Mouse (Mus musculus): ENCODE results near the gene Olfr518. TPM values are rescaled to one million over a fixed set of nuclear protein-coding genes. Genes with fewer than 3 reads are reported as not detected.

Gene Olfr518
- not detected for polyA plus RNA-seq (2014; fragmentation: Illumina TruSeq; extraction: RNeasy Lipid Tissue Mini Kit (QIAGEN cat#74804); ENCODE audit: low read depth, low replicate concordance)

GRCm38 (mm10) chr7:108884906-108885305, at the start of gene Olfr518:
Gene Olfr518 (minus strand): TSS chr7:108885006.

GRCm38 (mm10) chr7:108933794-108934731, 49.3 kb upstream of the Olfr518 start, which contains the start of gene Eif3f:
Gene Eif3f (plus strand): TSS chr7:108934417.

GRCm38 (mm10) chr7:108929726-108930393, 45.1 kb upstream of the Olfr518 start, which contains the start of gene Nlrp10:
Gene Nlrp10 (minus strand): TSS chr7:108930178.

GRCm38 (mm10) chr7:108894320-108894719, 9.5 kb upstream of the Olfr518 start, which contains the start of gene Olfr519:
Gene Olfr519 (minus strand): TSS chr7:108894420.

GRCm38 (mm10) chr7:108872279-108872678, 12.5 kb downstream of the Olfr518 start, which contains the start of gene Olfr517:
Gene Olfr517 (minus strand): TSS chr7:108872379.

GRCm38 (mm10) chr7:108850429-108850828, 34.4 kb downstream of the Olfr518 start, which contains the start of gene Olfr516:
Gene Olfr516 (minus strand): TSS chr7:108850529.

Other genes starting within 250 kb of the Olfr518 start
- not detected for gene Olfr509, start 233.1 kb downstream of the Olfr518 start, polyA plus RNA-seq (2014; fragmentation: Illumina TruSeq; extraction: RNeasy Lipid Tissue Mini Kit (QIAGEN cat#74804); ENCODE audit: low read depth, low replicate concordance)
- gene Olfr510, start 218.6 kb downstream of the Olfr518 start, polyA plus RNA-seq (2014; fragmentation: Illumina TruSeq; extraction: RNeasy Lipid Tissue Mini Kit (QIAGEN cat#74804); ENCODE audit: low read depth, low replicate concordance): not detected
- not detected for gene Olfr512, start 171.7 kb downstream of the Olfr518 start, polyA plus RNA-seq (2014; fragmentation: Illumina TruSeq; extraction: RNeasy Lipid Tissue Mini Kit (QIAGEN cat#74804); ENCODE audit: low read depth, low replicate concordance)
- gene Olfr513, start 134.0 kb downstream of the Olfr518 start, polyA plus RNA-seq (2014; fragmentation: Illumina TruSeq; extraction: RNeasy Lipid Tissue Mini Kit (QIAGEN cat#74804); ENCODE audit: low read depth, low replicate concordance): not detected
- gene Olfr514, start 59.0 kb downstream of the Olfr518 start, polyA plus RNA-seq (2014; fragmentation: Illumina TruSeq; extraction: RNeasy Lipid Tissue Mini Kit (QIAGEN cat#74804); ENCODE audit: low read depth, low replicate concordance): not detected
- gene Olfr516, start 34.5 kb downstream of the Olfr518 start, polyA plus RNA-seq (2014; fragmentation: Illumina TruSeq; extraction: RNeasy Lipid Tissue Mini Kit (QIAGEN cat#74804); ENCODE audit: low read depth, low replicate concordance): not detected
- gene Olfr517, start 12.6 kb downstream of the Olfr518 start, polyA plus RNA-seq (2014; fragmentation: Illumina TruSeq; extraction: RNeasy Lipid Tissue Mini Kit (QIAGEN cat#74804); ENCODE audit: low read depth, low replicate concordance): not detected
- gene Olfr519, start 9.4 kb upstream of the Olfr518 start, polyA plus RNA-seq (2014; fragmentation: Illumina TruSeq; extraction: RNeasy Lipid Tissue Mini Kit (QIAGEN cat#74804); ENCODE audit: low read depth, low replicate concordance): not detected
- gene Nlrp10, start 45.2 kb upstream of the Olfr518 start, polyA plus RNA-seq (2014; fragmentation: Illumina TruSeq; extraction: RNeasy Lipid Tissue Mini Kit (QIAGEN cat#74804); ENCODE audit: low read depth, low replicate concordance): 10.2 TPM
- 47.9 TPM for gene Eif3f, start 49.4 kb upstream of the Olfr518 start, polyA plus RNA-seq (2014; fragmentation: Illumina TruSeq; extraction: RNeasy Lipid Tissue Mini Kit (QIAGEN cat#74804); ENCODE audit: low read depth, low replicate concordance)
- 0.95 TPM for gene Tub, start 65.3 kb upstream of the Olfr518 start, polyA plus RNA-seq (2014; fragmentation: Illumina TruSeq; extraction: RNeasy Lipid Tissue Mini Kit (QIAGEN cat#74804); ENCODE audit: low read depth, low replicate concordance)
- 6.0 TPM for gene Ric3, start 198.3 kb upstream of the Olfr518 start, polyA plus RNA-seq (2014; fragmentation: Illumina TruSeq; extraction: RNeasy Lipid Tissue Mini Kit (QIAGEN cat#74804); ENCODE audit: low read depth, low replicate concordance)

Measured in sigmoid colon, adult 10 weeks (tissue).